In genomic region chr2:34592361-34592960, GRCm38 (mm10) we compare ENCODE assay signal across 18 mouse cellular contexts.
DNase-seq lines count a peak whose midpoint lies in the region; ATAC-seq lines count a peak whose summit lies in the region.
"Had no signal": no experiment of that assay in that cellular context is flagged by ENCODE, and none has a peak within 500 bp of the region (broad histone marks: within the 10 kb centered on the region; RNA-seq: fewer than 3 reads in every experiment).

No protein-coding gene starts in this region.

- H3K4me2 ChIP-seq in heart, embryonic 12.5 days, result peak overlapping the region; percentile 57
- no peak overlapping the region for H3K4me2 ChIP-seq in liver, embryonic 11.5 days
- no peak overlapping the region for H3K4me2 ChIP-seq in limb, embryonic 12.5 days
- H3K4me2 ChIP-seq: limb, embryonic 15.5 days; lung, embryonic 15.5 days had no signal

- intact Hi-C loops in heart, postnatal 25 days (cut with DNase I), result no loop called here

- H3K27me3 ChIP-seq in heart, embryonic 12.5 days (replicated peaks), result no peaks in the 10 kb centered on the region
- no peaks in the 10 kb centered on the region for H3K27me3 ChIP-seq in liver, embryonic 11.5 days (replicated peaks; ENCODE audit: control insufficient read depth, insufficient read depth, low read length)
- H3K27me3 ChIP-seq in limb, embryonic 12.5 days, result no peaks in the 10 kb centered on the region
- H3K27me3 ChIP-seq: limb, embryonic 15.5 days; lung, embryonic 15.5 days had no signal

- H3K9me3 ChIP-seq in heart, embryonic 12.5 days (replicated peaks), result no peaks in the 10 kb centered on the region
- H3K9me3 ChIP-seq in liver, embryonic 11.5 days (ENCODE audit: control insufficient read depth, low read length), result no peaks in the 10 kb centered on the region
- no peaks in the 10 kb centered on the region for H3K9me3 ChIP-seq in limb, embryonic 12.5 days
- H3K9me3 ChIP-seq: limb, embryonic 15.5 days; lung, embryonic 15.5 days had no signal

- no peak overlapping the region for H3K4me3 ChIP-seq in heart, embryonic 12.5 days
- H3K4me3 ChIP-seq in liver, embryonic 11.5 days (ENCODE audit: low read depth, low read length), result no peak overlapping the region
- H3K4me3 ChIP-seq in limb, embryonic 12.5 days (replicated peaks), result no peak overlapping the region
- H3K4me3 ChIP-seq: limb, embryonic 15.5 days; lung, embryonic 15.5 days had no signal

- 32% methylated on average over 8 of the region's 8 CpGs for WGBS in heart, embryonic 12.5 days
- 70% methylated on average over 8 of the region's 8 CpGs for WGBS in liver, embryonic 11.5 days
- WGBS in limb, embryonic 12.5 days, result 33% methylated on average over 8 of the region's 8 CpGs

- peak overlapping the region; percentile 97 for H3K27ac ChIP-seq in heart, embryonic 12.5 days (ENCODE audit: poor library complexity, severe bottlenecking)
- H3K27ac ChIP-seq in liver, embryonic 11.5 days (ENCODE audit: low read depth, low read length), result peak overlapping the region; percentile 41; the same call in 1 of the 2 replicates
- H3K27ac ChIP-seq in limb, embryonic 12.5 days, result peak overlapping the region; percentile 82
- H3K27ac ChIP-seq: hindbrain, postnatal 0 days; limb, embryonic 15.5 days; lung, embryonic 15.5 days had no signal

- ATAC-seq in heart, embryonic 12.5 days (ENCODE audit: insufficient number of reproducible peaks, low FRiP score), result peak; percentile 61; the same call in 1 of the 2 replicates
- ATAC-seq in liver, embryonic 11.5 days (replicated peaks; ENCODE audit: low FRiP score), result no peak
- no peak; the same call in 1 of the 2 replicates for ATAC-seq in limb, embryonic 12.5 days (ENCODE audit: insufficient number of reproducible peaks, insufficient read depth, low FRiP score, low TSS enrichment, low read depth)
- ATAC-seq: forebrain, embryonic 14.5 days; hindbrain, postnatal 0 days; midbrain, embryonic 16.5 days had no signal

- H3K9ac ChIP-seq in heart, embryonic 12.5 days, result 0 out of 2 replicates have a peak overlapping the region, but pooled peaks have one; percentile 16
- no peak overlapping the region for H3K9ac ChIP-seq in liver, embryonic 11.5 days (ENCODE audit: low read depth, low read length)
- no peak overlapping the region for H3K9ac ChIP-seq in limb, embryonic 12.5 days (replicated peaks)
- H3K9ac ChIP-seq: limb, embryonic 15.5 days; lung, embryonic 15.5 days had no signal

- H3K36me3 ChIP-seq in heart, embryonic 12.5 days, result no peaks in the 10 kb centered on the region
- no peaks in the 10 kb centered on the region for H3K36me3 ChIP-seq in liver, embryonic 11.5 days (ENCODE audit: control insufficient read depth, insufficient read depth, low read length)
- H3K36me3 ChIP-seq in limb, embryonic 12.5 days, result 0 out of 2 replicates have a peak, but pooled peaks cover 3% of the 10 kb centered on the region
- H3K36me3 ChIP-seq: limb, embryonic 15.5 days; lung, embryonic 15.5 days had no signal

- DNase-seq in heart, postnatal 25 days (ENCODE audit: low spot score), result no peak
- DNase-seq in liver, embryonic 11.5 days (ENCODE audit: low spot score), result no peak
- DNase-seq in liver, result no peak
- no peak for DNase-seq in testis, postnatal 14 days (ENCODE audit: low spot score)
- DNase-seq in ovary, postnatal 10 days (ENCODE audit: low spot score), result no peak
- DNase-seq: B cell, adult 2 months; cerebellum, adult 9-11 months; kidney, postnatal 10 days; layer of hippocampus, postnatal 36 days; right cerebral cortex, postnatal 14 days; thymus, adult 2 months had no signal

- H3K4me1 ChIP-seq in heart, embryonic 12.5 days (replicated peaks), result peaks cover 43% of the 10 kb centered on the region
- peaks cover 6% of the 10 kb centered on the region; the same call in 1 of the 2 replicates for H3K4me1 ChIP-seq in liver, embryonic 11.5 days (replicated peaks; ENCODE audit: control insufficient read depth, insufficient read depth, low read length)
- H3K4me1 ChIP-seq in limb, embryonic 12.5 days (replicated peaks), result peaks cover 22% of the 10 kb centered on the region

Comparison
In these comparisons a context has a peak if more than half of its experiments do, and no peak if none do; other contexts are left out.
1. H3K27ac ChIP-seq: peak in every context shown above with its lines; median percentile 97 in heart, embryonic 12.5 days; 82 in limb, embryonic 12.5 days; 41 in liver, embryonic 11.5 days.